Mouse (Mus musculus) left cerebral cortex, adult 18-20 months (tissue): Measurements from ENCODE around the gene Xlr4b. TPM values are rescaled to one million over a fixed set of nuclear protein-coding genes. Genes with fewer than 3 reads are reported as not detected.
"Not testable (repeated sequence)": the region's sequence is repeated elsewhere in the genome, so short reads cannot be mapped to it uniquely, and the experiment has no call there.

Experiments
- DNase-seq, 2 experiments: peaks; one replicate each; pipeline ENCODE4 v3.0.0; 2021 to 2022; ENCODE audit warnings: low spot score in 2 of 2, mixed read lengths in 1 of 2
- long read RNA-seq, 2 experiments: library from polyadenylated mRNA; stranded (forward); transcript quantifications; one replicate each; pipeline ENCODE4 v2.0.0; 2021
- total RNA-seq, 2 experiments: library from RNA; stranded (reverse); gene quantifications; 2 replicates each; pipeline ENCODE4 v1.2.3; 2021

Gene Xlr4b
- total RNA-seq, result under 1 TPM in 1 of 2 experiments, not detected in 1; 0.95 TPM
- long read RNA-seq, experiment 1, result 0 reads
- long read RNA-seq, experiment 2, result 0 reads

GRCm38 (mm10) chrX:73213819-73214564 lies at the start of gene Xlr4b:
Gene Xlr4b (plus strand): TSS chrX:73214333.
- DNase-seq, result not testable (repeated sequence)

GRCm38 (mm10) chrX:73176889-73177288 lies 37.2 kb upstream of the Xlr4b start, which contains the start of gene Spin2d:
Gene Spin2d (minus strand): TSS chrX:73176989.
- not testable (repeated sequence) for DNase-seq

GRCm38 (mm10) chrX:73191934-73192333 lies 22.2 kb upstream of the Xlr4b start, which contains the start of gene Xlr3b:
Gene Xlr3b (plus strand): TSS chrX:73192207.
- DNase-seq, result peak in 1 of 2 experiments; percentile 1

- no peak for DNase-seq
Observed at GRCm38 (mm10) chrX:73225365-73225764, 11.2 kb downstream of the Xlr4b start.

GRCm38 (mm10) chrX:73227914-73228605 lies 13.9 kb downstream of the Xlr4b start, which contains the start of gene F8a:
Gene F8a (plus strand): TSS chrX:73228291.
- DNase-seq, result peak; percentile 69 to 71

GRCm38 (mm10) chrX:73228606-73229214 lies 14.6 kb downstream of the Xlr4b start:
- DNase-seq, result peak; percentile 25 to 47

- DNase-seq, result no peak
Observed at GRCm38 (mm10) chrX:73229288-73229687, 15.2 kb downstream of the Xlr4b start.

GRCm38 (mm10) chrX:73242821-73243325 lies 28.7 kb downstream of the Xlr4b start, which contains the start of gene Xlr4c:
Gene Xlr4c (minus strand): TSS chrX:73243130.
- not testable (repeated sequence) for DNase-seq

GRCm38 (mm10) chrX:73262428-73262827 lies 48.3 kb downstream of the Xlr4b start:
- not testable (repeated sequence) for DNase-seq

GRCm38 (mm10) chrX:73265270-73265669 lies 51.1 kb downstream of the Xlr4b start, which contains the start of gene Xlr3c:
Gene Xlr3c (minus strand): TSS chrX:73265390.
- not testable (repeated sequence) for DNase-seq

Other genes starting within 250 kb of the Xlr4b start
- gene Zfp185, start 227.0 kb upstream of the Xlr4b start, total RNA-seq, result under 1 TPM; 0.95 to 0.96 TPM
- under 1 TPM; 0.21 to 0.40 TPM for gene Pnma5, start 177.2 kb upstream of the Xlr4b start, total RNA-seq
- 10 to 100 TPM; 15.5 to 15.9 TPM for gene Pnma3, start 149.5 kb upstream of the Xlr4b start, total RNA-seq
- not detected for gene Xlr4a, start 131.9 kb upstream of the Xlr4b start, total RNA-seq
- 1 to 10 TPM in 1 of 2 experiments, not detected in 1; 3.6 TPM for gene Xlr3a, start 117.2 kb upstream of the Xlr4b start, total RNA-seq
- 1 to 10 TPM in 1 of 2 experiments, under 1 TPM in 1; 0.94 to 2.3 TPM for gene Gm14685, start 97.3 kb upstream of the Xlr4b start, total RNA-seq
- not detected for gene Xlr5b, start 65.5 kb upstream of the Xlr4b start, total RNA-seq
- gene DXBay18, start 64.9 kb upstream of the Xlr4b start, total RNA-seq, result under 1 TPM in 1 of 2 experiments, not detected in 1; 0.89 TPM
- not detected for gene Spin2d, start 37.3 kb upstream of the Xlr4b start, total RNA-seq
- gene Xlr3b, start 22.1 kb upstream of the Xlr4b start, total RNA-seq, result 1 to 10 TPM; 4.4 to 9.2 TPM
- gene F8a, start 14.0 kb downstream of the Xlr4b start, total RNA-seq, result 10 to 100 TPM; 16.3 to 19.0 TPM
- not detected for gene Xlr4c, start 28.8 kb downstream of the Xlr4b start, total RNA-seq
- not detected for gene Xlr3c, start 51.1 kb downstream of the Xlr4b start, total RNA-seq
- not detected for gene Xlr5a, start 78.6 kb downstream of the Xlr4b start, total RNA-seq
- not detected for gene Xlr5c, start 78.6 kb downstream of the Xlr4b start, total RNA-seq
- gene Gm45015, start 122.5 kb downstream of the Xlr4b start, total RNA-seq, result not detected
- gene Zfp275, start 128.3 kb downstream of the Xlr4b start, total RNA-seq, result 10 to 100 TPM; 16.0 to 20.2 TPM
- gene Gm18336, start 184.4 kb downstream of the Xlr4b start, total RNA-seq, result not detected
- gene Zfp92, start 196.8 kb downstream of the Xlr4b start, total RNA-seq, result 1 to 10 TPM; 1.5 to 2.8 TPM
- not detected for gene Trex2, start 221.0 kb downstream of the Xlr4b start, total RNA-seq
- 10 to 100 TPM; 10.8 to 11.2 TPM for gene Haus7, start 244.7 kb downstream of the Xlr4b start, total RNA-seq